Mouse (Mus musculus) thymus, adult 2 months (tissue): Measurements from ENCODE around the gene Them7.

Experiments used
- CTCF ChIP-seq: fragments of 200-500 bp; IDR thresholded peaks from 2 replicates; pipeline ENCODE4 v1.5.1; 2012; ENCODE audit warnings: mild to moderate bottlenecking, control low read depth, low read length, moderate library complexity, borderline replicate concordance; ENCODE audit not compliant: control insufficient read depth, poor library complexity, insufficient read depth; ENCODE audit errors: extremely low read depth
- POLR2A ChIP-seq: fragments of 200-500 bp; IDR thresholded peaks from 2 replicates; pipeline ENCODE4 v1.6.1; 2012; ENCODE audit warnings: mild to moderate bottlenecking, low read length, control low read depth, moderate library complexity; ENCODE audit not compliant: control insufficient read depth, poor library complexity, insufficient read depth; ENCODE audit errors: extremely low read depth

GRCm38 (mm10) chr2:105416046-105416659 is 192.0 kb downstream of the Them7 start:
- TF ChIP-seq CTCF (no peak), POLR2A (no peak)
